Mouse (Mus musculus) urinary bladder, postnatal 36 days (tissue): Measurements from ENCODE around the gene Olfr446.

Source experiments
- DNase-seq, 2 experiments: peaks; one replicate each; pipeline ENCODE4 v3.0.0; 2022; ENCODE audit warnings: low spot score in 2 of 2, mixed read lengths in 1 of 2

Olfr446 gene

DNA sequence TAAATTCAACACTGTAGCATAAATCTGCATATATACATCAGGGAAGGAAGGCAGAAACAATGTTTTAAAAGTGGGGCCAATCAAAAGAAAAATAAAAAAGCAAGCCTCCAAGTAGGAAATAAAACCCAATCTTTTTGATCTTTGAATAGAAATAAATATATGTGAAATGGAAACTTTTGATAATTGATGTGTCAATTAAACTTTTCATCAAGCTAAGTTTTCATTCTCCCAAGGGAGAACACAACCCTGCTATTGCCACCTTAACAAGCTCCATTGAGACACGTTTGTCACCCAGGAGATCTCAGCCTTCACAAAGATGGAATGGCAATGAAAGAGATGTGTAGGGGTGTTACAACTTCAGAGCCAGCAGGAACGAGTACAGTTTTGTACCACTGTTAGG lies at the start of gene Olfr446:
Gene Olfr446 (plus strand): TSS at position 301 of the 400 bp plus-strand sequence.
- no peak for DNase-seq

DNA sequence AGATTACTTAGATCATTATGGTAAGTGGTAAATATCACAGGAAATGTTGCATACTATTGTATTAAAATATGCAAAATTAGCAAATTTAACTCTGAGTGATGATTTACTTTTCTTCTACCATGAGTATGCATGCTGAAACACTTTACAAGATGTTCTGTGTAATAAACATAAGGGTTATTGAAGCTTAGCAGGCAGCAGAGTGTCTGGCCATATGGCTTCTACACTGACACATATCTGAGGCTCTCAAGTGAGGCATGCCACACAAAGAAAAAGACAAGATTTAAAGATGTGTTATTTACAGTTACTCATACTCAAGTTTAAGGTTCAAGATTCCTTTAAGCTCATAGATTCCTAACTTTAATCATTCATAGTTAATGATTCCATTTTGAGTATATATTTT lies 44.9 kb upstream of the Olfr446 start:
- DNase-seq, result no peak

DNA sequence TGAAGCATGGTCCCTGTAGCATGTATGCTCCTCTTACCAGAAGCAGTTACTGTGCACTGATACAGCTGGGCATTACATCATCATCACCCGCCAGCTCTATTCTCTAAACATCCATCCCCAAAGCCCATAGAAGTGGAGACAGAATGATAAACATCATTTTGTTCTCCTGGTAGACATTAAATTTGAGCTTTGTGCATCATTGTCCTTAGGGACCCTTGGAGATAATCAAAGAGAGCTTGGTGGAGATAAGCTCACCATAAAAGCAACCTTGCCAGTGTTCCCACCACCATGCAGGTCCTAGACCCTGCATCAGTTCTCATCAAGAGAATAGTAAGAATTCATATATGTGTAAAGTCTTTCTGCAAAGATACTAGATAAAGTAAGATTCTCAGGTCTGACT lies 31.0 kb upstream of the Olfr446 start, which contains the start of gene Olfr448:
Gene Olfr448 (plus strand): TSS at position 301 of the 400 bp plus-strand sequence.
- no peak for DNase-seq

DNA sequence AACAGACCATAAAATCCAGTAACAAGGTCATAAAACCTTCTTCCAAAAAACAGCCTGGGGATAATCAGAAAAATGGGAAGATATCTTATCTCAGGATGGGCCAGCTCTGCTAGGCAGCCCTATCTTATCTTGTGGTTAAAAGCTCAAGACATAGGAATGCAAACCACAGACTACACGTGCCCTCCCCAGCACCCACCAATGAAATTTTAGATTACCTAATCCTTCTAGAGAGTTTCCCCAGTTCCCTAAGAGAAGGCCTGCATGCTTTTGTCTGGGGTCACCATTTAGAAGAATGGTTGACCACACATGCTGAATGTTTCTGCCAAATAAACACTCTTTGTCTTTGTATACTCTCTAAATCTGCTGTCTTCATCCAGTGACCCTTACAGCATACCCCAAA lies 20.8 kb upstream of the Olfr446 start:
- no peak for DNase-seq

DNA sequence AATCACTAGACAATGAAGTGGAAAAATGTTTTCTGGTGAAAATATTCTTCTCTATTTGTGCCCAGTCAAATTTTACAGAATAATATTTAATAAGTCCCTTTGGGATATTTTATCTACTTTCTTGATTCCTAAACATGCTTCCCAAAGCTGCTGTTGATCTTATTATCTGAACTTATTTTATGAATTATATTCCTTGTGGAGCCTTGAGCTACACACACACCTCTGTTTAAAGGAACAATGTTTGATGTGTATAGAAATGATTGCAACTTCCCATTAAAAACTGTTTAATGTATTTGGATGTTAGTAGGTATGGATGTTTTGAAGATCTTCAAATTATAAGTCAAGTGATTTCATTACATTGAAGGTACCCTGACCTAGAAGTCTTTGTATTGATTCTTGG lies 12.6 kb upstream of the Olfr446 start, which contains the start of gene Olfr447:
Gene Olfr447 (plus strand): TSS at position 301 of the 400 bp plus-strand sequence.
- DNase-seq, result no peak

DNA sequence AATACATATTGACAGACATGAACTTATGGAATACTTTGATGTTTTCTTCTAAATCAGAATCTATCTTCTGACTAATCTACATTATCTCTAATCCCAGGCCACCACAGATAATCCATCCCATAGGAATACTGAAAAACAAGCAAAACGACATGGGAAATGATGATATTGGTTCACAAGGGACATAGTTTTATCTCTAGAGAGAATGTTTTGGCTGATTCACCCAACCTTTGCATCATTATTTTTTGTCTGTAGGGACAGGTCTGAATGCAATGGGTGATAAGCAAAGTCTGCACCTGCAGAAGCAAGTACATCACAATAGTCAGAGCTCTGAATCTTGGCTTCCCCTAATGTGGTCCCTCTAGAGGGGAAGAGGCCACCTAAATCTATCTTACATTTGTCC lies 27.6 kb downstream of the Olfr446 start, which contains the start of gene Olfr444:
Gene Olfr444 (plus strand): TSS at position 301 of the 400 bp plus-strand sequence.
- DNase-seq, result no peak

DNA sequence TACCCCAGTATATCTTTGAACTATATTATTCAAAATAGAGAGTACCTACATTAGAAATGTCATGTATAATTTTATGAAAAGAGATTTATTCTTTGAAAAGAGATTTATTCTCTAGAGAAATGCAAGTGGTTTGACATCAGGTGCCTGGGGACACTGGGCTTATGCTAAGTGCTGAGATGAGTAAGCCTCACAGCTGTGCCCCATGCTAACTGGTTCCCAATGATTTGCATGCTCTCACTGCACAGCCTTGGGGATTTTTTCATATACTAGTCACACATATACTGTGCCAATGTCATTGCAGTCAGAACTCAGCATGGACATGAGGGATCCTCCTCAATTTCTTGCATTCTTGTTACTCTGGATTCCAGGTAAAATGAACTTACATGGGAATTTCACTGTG lies 59.2 kb downstream of the Olfr446 start:
- DNase-seq, result no peak
